Mouse (Mus musculus) liver, embryonic 12.5 days (tissue): ENCODE data around the gene Nepn. TPM values are rescaled to one million over a fixed set of nuclear protein-coding genes. Genes with fewer than 3 reads are reported as not detected.

Experiments used
- ATAC-seq: fragments of 200-750 bp; cut with Nextera tagmentation; 2 replicates; pipeline ENCODE4 v1.8.0; 2017; ENCODE audit warnings: moderate number of reproducible peaks, mild to moderate bottlenecking, moderate library complexity
- H3K27ac ChIP-seq: fragments of 300-500 bp; sonication (generic); 2 replicates; pipeline ENCODE4 v1.5.1; 2016; ENCODE audit warnings: mild to moderate bottlenecking
- H3K27me3 ChIP-seq: fragments of 300-500 bp; sonication (generic); replicated peaks from 2 replicates; pipeline ENCODE4 v1.6.1; 2016; ENCODE audit warnings: mild to moderate bottlenecking, moderate library complexity
- H3K36me3 ChIP-seq: fragments of 300-500 bp; sonication (generic); 2 replicates; pipeline ENCODE4 v1.6.1; 2016; ENCODE audit warnings: mild to moderate bottlenecking, moderate library complexity
- H3K4me1 ChIP-seq: fragments of 300-500 bp; sonication (generic); 2 replicates; pipeline ENCODE4 v1.6.1; 2016
- H3K4me2 ChIP-seq: fragments of 300-500 bp; sonication (generic); 2 replicates; pipeline ENCODE4 v1.6.1; 2016; ENCODE audit warnings: mild to moderate bottlenecking, moderate library complexity
- H3K4me3 ChIP-seq: fragments of 300-500 bp; sonication (generic); 2 replicates; pipeline ENCODE4 v1.5.1; 2016; ENCODE audit warnings: mild to moderate bottlenecking, moderate library complexity
- H3K9ac ChIP-seq: fragments of 300-500 bp; sonication (generic); 2 replicates; pipeline ENCODE4 v1.6.1; 2016; ENCODE audit warnings: mild to moderate bottlenecking, moderate library complexity
- H3K9me3 ChIP-seq: fragments of 300-500 bp; sonication (generic); replicated peaks from 2 replicates; pipeline ENCODE4 v1.6.1; 2016; ENCODE audit warnings: mild to moderate bottlenecking, moderate library complexity
- WGBS: fragments of 180-500 bp; shearing (Covaris S2); methylation state at CpG from one replicate; pipeline ENCODE4 v1.1.7; 2016; ENCODE audit not compliant: insufficient replicate concordance; 5-methylcytosine and 5-hydroxymethylcytosine counted together
- polyA plus RNA-seq: library from polyadenylated mRNA; unstranded; fragments of >200 nt; fragmentation: Nextera tagmentation; extraction: Ambion mirVana; gene quantifications from 2 replicates; pipeline ENCODE4 v1.2.1, GENCODE M21; 2016

The Nepn gene
- polyA plus RNA-seq, 1 experiment from 2014 or later = 1.2 TPM

DNA sequence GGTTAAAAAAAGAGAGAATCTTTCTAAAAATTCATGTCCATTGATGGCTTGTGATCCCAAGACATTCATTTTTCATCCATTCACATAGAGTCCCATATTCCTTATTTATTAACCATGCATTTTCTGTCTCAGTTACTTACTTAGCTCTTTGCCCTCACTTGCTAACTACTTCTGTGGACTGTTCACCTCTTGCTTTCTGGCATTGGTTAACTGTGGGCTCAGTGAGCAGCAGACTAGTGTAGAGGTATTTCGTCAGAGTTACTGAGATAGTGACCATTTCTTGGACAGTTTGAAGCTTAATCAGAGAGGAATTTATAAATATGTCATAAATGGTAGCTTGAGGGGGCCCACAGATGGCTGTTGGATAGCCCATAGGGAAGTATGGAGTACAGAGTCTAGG lies 42.2 kb downstream of the Nepn start:
- 0 out of 2 replicates have a peak, but pooled peaks cover 3% of the 10 kb centered on the region for H3K4me1 ChIP-seq
- H3K4me2 ChIP-seq = no peak overlapping the region
- no peak overlapping the region for H3K9ac ChIP-seq
- ATAC-seq = no peak
- no peaks in the 10 kb centered on the region for H3K27me3 ChIP-seq
- peaks cover 67% of the 10 kb centered on the region for H3K36me3 ChIP-seq
- no peak overlapping the region for H3K4me3 ChIP-seq
- H3K9me3 ChIP-seq = no peaks in the 10 kb centered on the region
- WGBS = 71% methylated on average over 1 of the region's 1 CpGs
- H3K27ac ChIP-seq = no peak overlapping the region

DNA sequence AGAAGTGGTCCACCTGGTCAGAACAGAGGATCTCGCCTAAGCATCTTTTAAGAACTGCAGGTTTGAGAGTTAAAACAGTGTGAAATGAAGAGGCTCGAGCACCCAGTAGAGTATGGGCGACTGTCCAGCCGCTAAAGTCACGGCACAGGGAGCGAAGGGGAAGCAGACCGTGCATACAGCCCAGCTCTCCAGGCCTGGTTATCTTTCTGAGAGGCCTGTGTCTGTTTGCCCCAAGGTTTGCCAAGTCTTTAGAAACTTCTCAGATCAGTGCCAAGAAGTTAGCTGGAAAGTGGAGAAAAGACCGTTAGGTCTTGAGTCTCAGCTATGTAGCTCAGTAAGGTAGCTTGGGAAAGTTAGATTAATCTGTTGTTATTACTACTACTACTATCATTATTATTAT lies 46.1 kb downstream of the Nepn start:
- Histone ChIP-seq H3K4me1 (no peaks in the 10 kb centered on the region), H3K27me3 (no peaks in the 10 kb centered on the region), H3K27ac (no peak overlapping the region), H3K36me3 (peaks cover 87% of the 10 kb centered on the region), H3K9me3 (no peaks in the 10 kb centered on the region), H3K4me3 (no peak overlapping the region), H3K9ac (no peak overlapping the region), H3K4me2 (no peak overlapping the region)
- no peak for ATAC-seq
- 84% methylated on average over 8 of the region's 8 CpGs for WGBS

Other genes starting within 250 kb of the Nepn start
- 0.07 and 0.08 TPM in 2 replicates for gene Ros1, start 193.7 kb upstream of the Nepn start, polyA plus RNA-seq
- gene Dcbld1, start 155.4 kb upstream of the Nepn start, polyA plus RNA-seq = 7.5 and 8.7 TPM in 2 replicates
- not detected in 2 replicates for gene Gm26741, start 30.2 kb upstream of the Nepn start, polyA plus RNA-seq
- gene Gopc, start 6.8 kb upstream of the Nepn start, polyA plus RNA-seq = 9.9 and 10.5 TPM in 2 replicates
- gene Nus1, start 28.6 kb downstream of the Nepn start, polyA plus RNA-seq = 10.5 and 12.0 TPM in 2 replicates